Mouse (Mus musculus): Measurements from ENCODE around the gene Lrrc4b. TPM values are rescaled to one million over a fixed set of nuclear protein-coding genes. Genes with fewer than 3 reads are reported as not detected.

The Lrrc4b gene
- polyA plus RNA-seq, 1 experiment from 2014 or later: 2.1 TPM

- DNase-seq (ENCODE audit: extremely low spot score, low spot score): no peak
- H3K4me3 ChIP-seq: no peak overlapping the region
- H3K9me3 ChIP-seq: peaks cover 4% of the 10 kb centered on the region; the same call in 1 of the 2 replicates
- peaks cover 62% of the 10 kb centered on the region for H3K27me3 ChIP-seq (ENCODE audit: poor library complexity, severe bottlenecking)
- 83% methylated on average over 31 of the region's 31 CpGs for WGBS
- H3K36me3 ChIP-seq (replicated peaks): peaks cover 85% of the 10 kb centered on the region
- H3K27ac ChIP-seq: no peak overlapping the region
- peaks cover 37% of the 10 kb centered on the region for H3K4me1 ChIP-seq
These were observed 32.1 kb downstream of the Lrrc4b start for GRCm38 (mm10) chr7:44460767-44461502.

GRCm38 (mm10) chr7:44461503-44462217 is 32.8 kb downstream of the Lrrc4b start:
- Histone ChIP-seq H3K4me1 (peaks cover 44% of the 10 kb centered on the region), H3K27me3 (ENCODE audit: poor library complexity, severe bottlenecking) (peaks cover 62% of the 10 kb centered on the region), H3K4me3 (peak overlapping the region; percentile 37), H3K27ac (no peak overlapping the region), H3K9me3 (peaks cover 4% of the 10 kb centered on the region; the same call in 1 of the 2 replicates), H3K36me3 (replicated peaks) (peaks cover 77% of the 10 kb centered on the region)
- no peak for DNase-seq (ENCODE audit: extremely low spot score, low spot score)
- WGBS: 73% methylated on average over 57 of the region's 57 CpGs

GRCm38 (mm10) chr7:44462218-44463055 is 33.6 kb downstream of the Lrrc4b start:
- WGBS: 26% methylated on average over 77 of the region's 77 CpGs
- Histone ChIP-seq H3K4me3 (peak overlapping the region; percentile 37), H3K36me3 (replicated peaks) (peaks cover 70% of the 10 kb centered on the region), H3K4me1 (peaks cover 52% of the 10 kb centered on the region), H3K27me3 (ENCODE audit: poor library complexity, severe bottlenecking) (peaks cover 62% of the 10 kb centered on the region), H3K9me3 (peaks cover 4% of the 10 kb centered on the region; the same call in 1 of the 2 replicates), H3K27ac (no peak overlapping the region)
- DNase-seq (ENCODE audit: extremely low spot score, low spot score): peak; percentile 73

- no peak overlapping the region for H3K27ac ChIP-seq
- peaks cover 64% of the 10 kb centered on the region for H3K36me3 ChIP-seq (replicated peaks)
- peaks cover 62% of the 10 kb centered on the region for H3K27me3 ChIP-seq (ENCODE audit: poor library complexity, severe bottlenecking)
- WGBS: 39% methylated on average over 8 of the region's 8 CpGs
- H3K9me3 ChIP-seq: peaks cover 4% of the 10 kb centered on the region; the same call in 1 of the 2 replicates
- peaks cover 54% of the 10 kb centered on the region for H3K4me1 ChIP-seq
- DNase-seq (ENCODE audit: extremely low spot score, low spot score): no peak
- H3K4me3 ChIP-seq: no peak overlapping the region; the same call in 1 of the 2 replicates
These were observed 34.2 kb downstream of the Lrrc4b start for GRCm38 (mm10) chr7:44463056-44463425.

GRCm38 (mm10) chr7:44463556-44464225 is 34.9 kb downstream of the Lrrc4b start:
- Histone ChIP-seq H3K4me1 (peaks cover 60% of the 10 kb centered on the region), H3K27me3 (ENCODE audit: poor library complexity, severe bottlenecking) (peaks cover 62% of the 10 kb centered on the region), H3K36me3 (replicated peaks) (peaks cover 57% of the 10 kb centered on the region), H3K27ac (no peak overlapping the region), H3K9me3 (0 out of 2 replicates have a peak, but pooled peaks cover 4% of the 10 kb centered on the region), H3K4me3 (no peak overlapping the region)
- no peak for DNase-seq (ENCODE audit: extremely low spot score, low spot score)
- 91% methylated on average over 10 of the region's 10 CpGs for WGBS

GRCm38 (mm10) chr7:44464511-44464910 is 35.7 kb downstream of the Lrrc4b start:
- peaks cover 68% of the 10 kb centered on the region for H3K4me1 ChIP-seq
- DNase-seq (ENCODE audit: extremely low spot score, low spot score): no peak
- peaks cover 53% of the 10 kb centered on the region for H3K27me3 ChIP-seq (ENCODE audit: poor library complexity, severe bottlenecking)
- H3K36me3 ChIP-seq (replicated peaks): peaks cover 50% of the 10 kb centered on the region
- 0 out of 2 replicates have a peak, but pooled peaks cover 4% of the 10 kb centered on the region for H3K9me3 ChIP-seq
- H3K27ac ChIP-seq: 0 out of 2 replicates have a peak overlapping the region, but pooled peaks have one; percentile 45
- no peak overlapping the region for H3K4me3 ChIP-seq
- WGBS: 29% methylated on average over 4 of the region's 4 CpGs

GRCm38 (mm10) chr7:44465111-44465510 is 36.3 kb downstream of the Lrrc4b start, which contains the start of gene Aspdh:
Gene Aspdh (plus strand): TSS chr7:44465391.
- H3K4me3 ChIP-seq: no peak within 1 kb of the TSS; the same call in 1 of the 2 replicates
- H3K27me3 ChIP-seq (ENCODE audit: poor library complexity, severe bottlenecking): peaks cover 47% of the 10 kb centered on the region
- DNase-seq (ENCODE audit: extremely low spot score, low spot score): no peak
- peaks cover 46% of the 10 kb centered on the region for H3K36me3 ChIP-seq (replicated peaks)
- H3K27ac ChIP-seq: peak within 1 kb of the TSS; percentile 45; the same call in 1 of the 2 replicates
- 0 out of 2 replicates have a peak, but pooled peaks cover 4% of the 10 kb centered on the region for H3K9me3 ChIP-seq
- H3K4me1 ChIP-seq: peaks cover 71% of the 10 kb centered on the region
- WGBS: 60% methylated on average over 2 of the region's 2 CpGs

GRCm38 (mm10) chr7:44466006-44466887 is 37.4 kb downstream of the Lrrc4b start:
- peaks cover 75% of the 10 kb centered on the region for H3K4me1 ChIP-seq

GRCm38 (mm10) chr7:44466888-44467311 is 38.1 kb downstream of the Lrrc4b start:
- Histone ChIP-seq H3K27me3 (ENCODE audit: poor library complexity, severe bottlenecking) (peaks cover 29% of the 10 kb centered on the region), H3K9me3 (0 out of 2 replicates have a peak, but pooled peaks cover 4% of the 10 kb centered on the region), H3K36me3 (replicated peaks) (peaks cover 29% of the 10 kb centered on the region), H3K4me3 (peak overlapping the region; percentile 60), H3K27ac (peak overlapping the region; percentile 87), H3K4me1 (peaks cover 75% of the 10 kb centered on the region)
- WGBS: 86% methylated on average over 16 of the region's 16 CpGs
- no peak for DNase-seq (ENCODE audit: extremely low spot score, low spot score)

More at GRCm38 (mm10) chr7:44466006-44466887, 37.4 kb downstream of the Lrrc4b start:
- H3K27me3 ChIP-seq (ENCODE audit: poor library complexity, severe bottlenecking): peaks cover 36% of the 10 kb centered on the region
- H3K27ac ChIP-seq: 0 out of 2 replicates have a peak overlapping the region, but pooled peaks have one; percentile 16
- H3K36me3 ChIP-seq (replicated peaks): peaks cover 36% of the 10 kb centered on the region
- H3K4me3 ChIP-seq: no peak overlapping the region; the same call in 1 of the 2 replicates
- H3K9me3 ChIP-seq: 0 out of 2 replicates have a peak, but pooled peaks cover 4% of the 10 kb centered on the region
- no peak for DNase-seq (ENCODE audit: extremely low spot score, low spot score)
- 79% methylated on average over 10 of the region's 10 CpGs for WGBS

- 0% methylated on average over 42 of the region's 42 CpGs for WGBS
- H3K4me3 ChIP-seq: peak within 1 kb of the TSS; percentile 60
- H3K9me3 ChIP-seq: no peaks in the 10 kb centered on the region
- peaks cover 19% of the 10 kb centered on the region for H3K36me3 ChIP-seq (replicated peaks)
- peaks cover 75% of the 10 kb centered on the region for H3K4me1 ChIP-seq
- peak within 1 kb of the TSS; percentile 87 for H3K27ac ChIP-seq
- peaks cover 21% of the 10 kb centered on the region for H3K27me3 ChIP-seq (ENCODE audit: poor library complexity, severe bottlenecking)
- DNase-seq (ENCODE audit: extremely low spot score, low spot score): peak; percentile 96
These were observed 39.1 kb downstream of the Lrrc4b start, which contains the start of gene Josd2 for GRCm38 (mm10) chr7:44467811-44468411. Gene Josd2 (plus strand): TSS chr7:44467980.
